In the genomic region with DNA sequence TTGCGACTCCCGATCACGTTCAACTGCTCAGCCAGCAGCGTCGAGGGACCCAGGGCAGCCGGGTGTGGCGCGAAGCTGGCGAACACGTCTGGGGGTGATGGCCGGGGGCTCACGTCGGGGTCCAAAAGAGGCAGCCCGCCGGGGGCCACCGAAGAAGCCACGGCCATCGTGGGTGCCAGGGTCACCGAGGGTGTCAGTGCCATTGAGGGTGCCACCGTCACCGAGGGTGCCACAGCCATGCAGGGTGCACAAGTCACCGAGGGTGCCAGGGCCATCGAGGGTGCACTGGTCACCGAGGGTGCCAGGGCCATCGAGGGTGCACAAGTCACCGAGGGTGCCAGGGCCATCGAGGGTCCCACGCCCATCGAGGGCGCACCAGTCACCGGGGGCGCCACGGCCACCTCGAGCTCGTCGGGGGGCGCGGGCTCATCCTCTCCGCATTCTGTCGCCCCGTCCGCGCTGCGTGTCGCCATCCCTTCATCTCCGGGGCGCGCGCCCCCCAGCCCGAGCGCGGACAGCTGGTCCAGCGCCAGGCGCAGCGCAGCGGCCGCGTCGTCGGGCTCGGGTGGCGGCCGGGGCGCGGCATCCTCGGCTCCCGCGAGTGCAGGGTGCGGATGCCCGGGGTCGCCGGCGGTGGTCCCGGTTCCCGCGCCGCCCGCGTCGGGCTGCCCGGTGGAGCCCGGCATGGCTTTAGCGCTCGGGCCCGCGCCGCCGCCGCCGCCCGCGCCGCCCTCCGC, we compare ENCODE assay signal across 8 mouse cellular contexts. TPM values are rescaled to one million over a fixed set of nuclear protein-coding genes. Genes with fewer than 3 reads are reported as not detected.
DNase-seq lines count a peak whose midpoint lies in the region; ATAC-seq and TF ChIP-seq lines count a peak whose summit lies in the region.

No protein-coding gene starts in this region.

- intact Hi-C loops in gastrocnemius, adult 2 months (cut with DNase I): no loop called here
- intact Hi-C loops in gastrocnemius, postnatal 36 days (cut with DNase I): no loop called here

- peak overlapping the region; percentile 55 for H3K27ac ChIP-seq in gastrocnemius, adult 2 months
- H3K27ac ChIP-seq in embryonic facial prominence, embryonic 10.5 days (replicated peaks): peak overlapping the region; percentile 97
- peak overlapping the region; percentile 99 for H3K27ac ChIP-seq in midbrain, embryonic 14.5 days (replicated peaks; ENCODE audit: low read depth, low read length)

- no peaks in the 10 kb centered on the region for H3K27me3 ChIP-seq in embryonic facial prominence, embryonic 10.5 days (replicated peaks; ENCODE audit: low read depth, poor library complexity, severe bottlenecking)
- no peaks in the 10 kb centered on the region for H3K27me3 ChIP-seq in midbrain, embryonic 14.5 days (ENCODE audit: control insufficient read depth, insufficient read depth, low read length)

- peak; percentile 12 for ATAC-seq in inflammation-experienced regulatory T-cells, adult 6 months
- ATAC-seq in midbrain, embryonic 14.5 days (ENCODE audit: low FRiP score, low TSS enrichment): peak; percentile 2; the same call in 1 of the 2 replicates
- ATAC-seq in monocyte, adult 5-6 weeks (replicated peaks; ENCODE audit: insufficient number of reproducible peaks, low FRiP score, low TSS enrichment, poor library complexity, severe bottlenecking): no peak

- H3K9me3 ChIP-seq in embryonic facial prominence, embryonic 10.5 days: no peaks in the 10 kb centered on the region
- no peaks in the 10 kb centered on the region for H3K9me3 ChIP-seq in midbrain, embryonic 14.5 days (ENCODE audit: control insufficient read depth, low read length)

- DNase-seq in gastrocnemius, adult 2 months: peak; percentile 63
- no peak for DNase-seq in gastrocnemius, postnatal 36 days
- peak; percentile 28 to 33 for DNase-seq in B cell, adult 2 months
- DNase-seq in embryonic facial prominence, embryonic 10.5 days (ENCODE audit: low spot score): peak; percentile 57
- DNase-seq in midbrain, embryonic 14.5 days: peak; percentile 62
- no peak for DNase-seq in left cerebral cortex, adult 8-10 months (ENCODE audit: low spot score in 2 of 2)

- 3% methylated on average over 94 of the region's 94 CpGs for WGBS in embryonic facial prominence, embryonic 10.5 days
- WGBS in midbrain, embryonic 14.5 days: under 1% methylated on average over 88 of the region's 94 CpGs

- H3K4me3 ChIP-seq in gastrocnemius, adult 2 months: peak overlapping the region; percentile 92
- H3K4me3 ChIP-seq in embryonic facial prominence, embryonic 10.5 days: peak overlapping the region; percentile 96
- peak overlapping the region; percentile 82 for H3K4me3 ChIP-seq in midbrain, embryonic 14.5 days (replicated peaks; ENCODE audit: low read depth, low read length)

- peaks cover 45% of the 10 kb centered on the region for H3K4me1 ChIP-seq in embryonic facial prominence, embryonic 10.5 days
- H3K4me1 ChIP-seq in midbrain, embryonic 14.5 days (ENCODE audit: control insufficient read depth, insufficient read depth, low read length): peaks cover 31% of the 10 kb centered on the region

- peak overlapping the region; percentile 99 for H3K9ac ChIP-seq in midbrain, embryonic 14.5 days (replicated peaks; ENCODE audit: low read length)

- H3K4me2 ChIP-seq in midbrain, embryonic 14.5 days (ENCODE audit: low read length): peak overlapping the region; percentile 98

- H3K36me3 ChIP-seq in embryonic facial prominence, embryonic 10.5 days (replicated peaks): peaks cover 64% of the 10 kb centered on the region
- peaks cover 56% of the 10 kb centered on the region for H3K36me3 ChIP-seq in midbrain, embryonic 14.5 days (ENCODE audit: control insufficient read depth, insufficient read depth, low read length)

- TF ChIP-seq CTCF in gastrocnemius, adult 2 months (IDR thresholded peaks at IDR 0.05): no peak

RNA-seq across cellular contexts. Expression of gene Mex3d, which starts 0.6 kb away (rescaled TPM):
- total RNA-seq in gastrocnemius, adult 2 months (2021): 1 to 10 TPM; 4.7 to 5.1 TPM
- 1 to 10 TPM; 3.4 to 4.5 TPM for total RNA-seq in gastrocnemius, postnatal 36 days (2021)
- polyA plus RNA-seq in embryonic facial prominence, embryonic 10.5 days (2016; fragmentation: Nextera tagmentation; extraction: Ambion mirVana): 6.4 and 7.1 TPM in 2 replicates
- polyA plus RNA-seq in inflammation-experienced regulatory T-cells, adult 6 months (2017; shearing (Covaris generic)): 1 to 10 TPM in 1 of 3 experiments, under 1 TPM in 2; 0.79 to 1.3 (median 0.79) TPM
- polyA plus RNA-seq in midbrain, embryonic 14.5 days (2014; fragmentation: Nextera tagmentation; extraction: Ambion mirVana): 17.3 and 28.2 TPM in 2 replicates
- total RNA-seq in left cerebral cortex, adult 8-10 months (2022): 10 to 100 TPM; 18.9 to 20.3 (median 19.6) TPM
- 4.1 to 5.3 TPM (median 5.2 TPM) in 3 replicates for total RNA-seq in monocyte, adult 5-6 weeks (2017)

RNA-seq across cellular contexts. Expression of gene Mbd3, which starts 12.4 kb away (rescaled TPM):
- 100 to 1,000 TPM; 105 to 116 TPM for total RNA-seq in gastrocnemius, adult 2 months (2021)
- total RNA-seq in gastrocnemius, postnatal 36 days (2021): 10 to 100 TPM; 95.1 to 99.9 TPM
- polyA plus RNA-seq in embryonic facial prominence, embryonic 10.5 days (2016; fragmentation: Nextera tagmentation; extraction: Ambion mirVana): 371 and 377 TPM in 2 replicates
- 10 to 100 TPM; 19.2 to 30.4 (median 25.9) TPM for polyA plus RNA-seq in inflammation-experienced regulatory T-cells, adult 6 months (2017; shearing (Covaris generic))
- 166 and 208 TPM in 2 replicates for polyA plus RNA-seq in midbrain, embryonic 14.5 days (2014; fragmentation: Nextera tagmentation; extraction: Ambion mirVana)
- 100 to 1,000 TPM; 146 to 152 (median 149) TPM for total RNA-seq in left cerebral cortex, adult 8-10 months (2022)
- 11.4 to 34.6 TPM (median 18.6 TPM) in 3 replicates for total RNA-seq in monocyte, adult 5-6 weeks (2017)

RNA-seq across cellular contexts. Expression of gene Uqcr11, which starts 19.7 kb away (rescaled TPM):
- total RNA-seq in gastrocnemius, adult 2 months (2021): 1,000 to 10,000 TPM in 1 of 2 experiments, 100 to 1,000 TPM in 1; 776 to 1,068 TPM
- 100 to 1,000 TPM; 825 to 866 TPM for total RNA-seq in gastrocnemius, postnatal 36 days (2021)
- 615 and 629 TPM in 2 replicates for polyA plus RNA-seq in embryonic facial prominence, embryonic 10.5 days (2016; fragmentation: Nextera tagmentation; extraction: Ambion mirVana)
- polyA plus RNA-seq in inflammation-experienced regulatory T-cells, adult 6 months (2017; shearing (Covaris generic)): 100 to 1,000 TPM; 289 to 335 (median 330) TPM
- polyA plus RNA-seq in midbrain, embryonic 14.5 days (2014; fragmentation: Nextera tagmentation; extraction: Ambion mirVana): 532 and 742 TPM in 2 replicates
- total RNA-seq in left cerebral cortex, adult 8-10 months (2022): 100 to 1,000 TPM; 332 to 408 (median 366) TPM
- total RNA-seq in monocyte, adult 5-6 weeks (2017): 56.9 to 82.5 TPM (median 76.8 TPM) in 3 replicates

RNA-seq across cellular contexts. Expression of gene Plk5, which starts 30.6 kb away (rescaled TPM):
- total RNA-seq in gastrocnemius, adult 2 months (2021): under 1 TPM; 0.10 to 0.45 TPM
- under 1 TPM; 0.15 to 0.20 TPM for total RNA-seq in gastrocnemius, postnatal 36 days (2021)
- polyA plus RNA-seq in embryonic facial prominence, embryonic 10.5 days (2016; fragmentation: Nextera tagmentation; extraction: Ambion mirVana): 0.37 and 0.43 TPM in 2 replicates
- polyA plus RNA-seq in inflammation-experienced regulatory T-cells, adult 6 months (2017; shearing (Covaris generic)): not detected
- polyA plus RNA-seq in midbrain, embryonic 14.5 days (2014; fragmentation: Nextera tagmentation; extraction: Ambion mirVana): 2.9 and 3.2 TPM in 2 replicates
- total RNA-seq in left cerebral cortex, adult 8-10 months (2022): 10 to 100 TPM; 27.8 to 29.4 (median 28.7) TPM
- total RNA-seq in monocyte, adult 5-6 weeks (2017): not detected in 3 replicates

RNA-seq across cellular contexts. Expression of gene Adamtsl5, which starts 38.7 kb away (rescaled TPM):
- 10 to 100 TPM; 26.2 to 43.3 TPM for total RNA-seq in gastrocnemius, adult 2 months (2021)
- total RNA-seq in gastrocnemius, postnatal 36 days (2021): 10 to 100 TPM; 27.4 to 38.1 TPM
- polyA plus RNA-seq in embryonic facial prominence, embryonic 10.5 days (2016; fragmentation: Nextera tagmentation; extraction: Ambion mirVana): 0.65 and 0.88 TPM in 2 replicates
- polyA plus RNA-seq in inflammation-experienced regulatory T-cells, adult 6 months (2017; shearing (Covaris generic)): not detected
- polyA plus RNA-seq in midbrain, embryonic 14.5 days (2014; fragmentation: Nextera tagmentation; extraction: Ambion mirVana): 0.26 TPM in 1 of 2 replicates, not detected in the other
- total RNA-seq in left cerebral cortex, adult 8-10 months (2022): 10 to 100 TPM; 10.7 to 12.1 (median 11.5) TPM
- total RNA-seq in monocyte, adult 5-6 weeks (2017): 0.10 to 0.43 TPM in 2 of 3 replicates, not detected in the other

Comparison
In these comparisons a context has a peak if more than half of its experiments do, and no peak if none do; other contexts are left out.
1. DNase-seq: peak in gastrocnemius, adult 2 months (single experiment), B cell, adult 2 months (2 of 2), embryonic facial prominence, embryonic 10.5 days (single experiment) and midbrain, embryonic 14.5 days (single experiment); none in gastrocnemius, postnatal 36 days (0 of 2) and left cerebral cortex, adult 8-10 months (0 of 2).
2. Peak in every context shown above with its lines, with median percentiles within 50 percentile points of each other: H3K27ac ChIP-seq and H3K4me3 ChIP-seq.